Mouse (Mus musculus) neural tube, embryonic 14.5 days (tissue): ENCODE measurements around the gene Sos2. TPM values are rescaled to one million over a fixed set of nuclear protein-coding genes. Genes with fewer than 3 reads are reported as not detected.

Experiments used
- ATAC-seq: fragments of 200-750 bp; cut with Nextera tagmentation; 2 replicates; pipeline ENCODE4 v1.8.0; 2017; ENCODE audit warnings: low read depth, mild to moderate bottlenecking, moderate TSS enrichment, moderate library complexity
- H3K27ac ChIP-seq: fragments of 300-500 bp; sonication (generic); 2 replicates; pipeline ENCODE4 v1.5.1; 2014; ENCODE audit warnings: low read depth, mild to moderate bottlenecking, control low read depth, low read length, moderate library complexity, mixed read lengths
- H3K27me3 ChIP-seq: fragments of 300-500 bp; sonication (generic); 2 replicates; pipeline ENCODE4 v1.6.1; 2014; ENCODE audit warnings: low read length; ENCODE audit not compliant: control insufficient read depth, insufficient read depth
- H3K36me3 ChIP-seq: fragments of 300-500 bp; sonication (generic); 2 replicates; pipeline ENCODE4 v1.6.1; 2014; ENCODE audit warnings: low read length, mixed read lengths; ENCODE audit not compliant: control insufficient read depth, insufficient read depth
- H3K4me1 ChIP-seq: fragments of 300-500 bp; sonication (generic); 2 replicates; pipeline ENCODE4 v1.6.1; 2014; ENCODE audit warnings: low read length; ENCODE audit not compliant: control insufficient read depth, insufficient read depth
- H3K4me2 ChIP-seq: fragments of 300-500 bp; sonication (generic); 2 replicates; pipeline ENCODE4 v1.6.1; 2014; ENCODE audit warnings: mild to moderate bottlenecking, low read depth, low read length, control low read depth
- H3K4me3 ChIP-seq: fragments of 300-500 bp; sonication (generic); 2 replicates; pipeline ENCODE4 v1.5.1; 2014; ENCODE audit warnings: low read depth, low read length, control low read depth, mixed read lengths
- H3K9ac ChIP-seq: fragments of 300-500 bp; sonication (generic); replicated peaks from 2 replicates; pipeline ENCODE4 v1.6.1; 2014; ENCODE audit warnings: low read depth, mild to moderate bottlenecking, control low read depth, low read length, mixed read lengths
- H3K9me3 ChIP-seq: fragments of 300-500 bp; sonication (generic); 2 replicates; pipeline ENCODE4 v1.6.1; 2016; ENCODE audit warnings: low read length; ENCODE audit not compliant: control insufficient read depth
- WGBS: fragments of 180-500 bp; shearing (Covaris S2); extraction: QIAGEN DNeasy Blood & Tissue Kit; methylation state at CpG from one replicate; pipeline ENCODE4 v1.1.7; 2014; 5-methylcytosine and 5-hydroxymethylcytosine counted together
- polyA plus RNA-seq: library from polyadenylated mRNA; unstranded; fragments of >200 nt; fragmentation: Nextera tagmentation; extraction: Ambion mirVana; gene quantifications from 2 replicates; pipeline ENCODE4 v1.2.1, GENCODE M21; 2014

The Sos2 gene
- polyA plus RNA-seq, 1 experiment from 2014 or later, result 18.1 TPM

GRCm38 (mm10) chr12:69583270-69583629 lies 98.4 kb downstream of the Sos2 start:
- peak; percentile 10; the same call in 1 of the 2 replicates for ATAC-seq
- Histone ChIP-seq H3K4me2 (peak overlapping the region; percentile 69), H3K27me3 (no peaks in the 10 kb centered on the region), H3K9me3 (no peaks in the 10 kb centered on the region), H3K36me3 (peaks cover 28% of the 10 kb centered on the region), H3K4me3 (peak overlapping the region; percentile 81), H3K4me1 (peaks cover 9% of the 10 kb centered on the region; the same call in 1 of the 2 replicates), H3K9ac (peak overlapping the region; percentile 80), H3K27ac (peak overlapping the region; percentile 81; the same call in 1 of the 2 replicates)
- 45% methylated on average over 5 of the region's 5 CpGs for WGBS

DNA sequence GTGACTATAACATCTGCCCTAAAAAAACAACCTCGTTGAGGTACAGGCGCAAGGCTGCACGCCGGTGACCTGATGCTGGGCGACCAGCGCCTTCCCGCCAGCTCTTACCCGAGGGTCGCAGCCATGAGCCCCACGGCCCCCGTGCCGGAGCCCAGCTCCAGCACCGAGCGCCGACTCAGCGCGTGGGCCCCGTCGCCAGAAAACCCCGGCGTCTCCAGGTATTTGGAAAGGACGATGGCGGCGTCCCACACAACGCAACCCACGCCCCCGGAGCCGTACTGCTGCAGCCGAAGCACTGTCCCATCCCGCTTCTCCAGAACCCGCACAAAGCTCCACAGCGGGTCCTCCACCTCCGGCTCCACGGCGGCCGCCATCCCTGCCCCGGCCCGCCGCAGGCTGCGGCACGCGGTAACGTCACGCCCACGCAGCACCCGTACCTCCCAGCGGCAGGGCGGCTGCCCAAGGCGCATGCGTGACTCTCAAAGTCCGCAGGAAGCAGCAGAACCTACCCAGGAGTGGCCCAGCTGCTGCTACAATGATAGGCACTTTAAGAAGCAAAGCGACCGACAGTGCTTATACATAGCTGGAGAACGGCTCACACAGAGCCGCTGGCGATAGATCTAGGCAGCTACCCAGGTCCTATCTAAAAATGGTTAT lies 98.9 kb downstream of the Sos2 start, which contains the start of gene Vcpkmt:
TSS of gene Vcpkmt (minus strand) at position 416 of the 657 bp plus-strand sequence.
- under 1% methylated on average over 55 of the region's 56 CpGs for WGBS
- H3K36me3 ChIP-seq, result peaks cover 32% of the 10 kb centered on the region
- H3K27me3 ChIP-seq, result no peaks in the 10 kb centered on the region
- peaks cover 9% of the 10 kb centered on the region; the same call in 1 of the 2 replicates for H3K4me1 ChIP-seq
- H3K4me3 ChIP-seq, result peak within 1 kb of the TSS; percentile 81
- no peaks in the 10 kb centered on the region for H3K9me3 ChIP-seq
- H3K9ac ChIP-seq, result peak within 1 kb of the TSS; percentile 80
- ATAC-seq, result peak; percentile 98
- H3K27ac ChIP-seq, result peak within 1 kb of the TSS; percentile 81
- H3K4me2 ChIP-seq, result peak within 1 kb of the TSS; percentile 69

- Histone ChIP-seq H3K36me3 (peaks cover 37% of the 10 kb centered on the region), H3K4me3 (peak overlapping the region; percentile 81), H3K9ac (peak overlapping the region; percentile 80), H3K4me2 (peak overlapping the region; percentile 69), H3K4me1 (peaks cover 9% of the 10 kb centered on the region; the same call in 1 of the 2 replicates), H3K27ac (peak overlapping the region; percentile 81), H3K9me3 (no peaks in the 10 kb centered on the region), H3K27me3 (no peaks in the 10 kb centered on the region)
- 36% methylated on average over 9 of the region's 9 CpGs for WGBS
- no peak for ATAC-seq
Measured at GRCm38 (mm10) chr12:69582216-69582612, 99.4 kb downstream of the Sos2 start.

DNA sequence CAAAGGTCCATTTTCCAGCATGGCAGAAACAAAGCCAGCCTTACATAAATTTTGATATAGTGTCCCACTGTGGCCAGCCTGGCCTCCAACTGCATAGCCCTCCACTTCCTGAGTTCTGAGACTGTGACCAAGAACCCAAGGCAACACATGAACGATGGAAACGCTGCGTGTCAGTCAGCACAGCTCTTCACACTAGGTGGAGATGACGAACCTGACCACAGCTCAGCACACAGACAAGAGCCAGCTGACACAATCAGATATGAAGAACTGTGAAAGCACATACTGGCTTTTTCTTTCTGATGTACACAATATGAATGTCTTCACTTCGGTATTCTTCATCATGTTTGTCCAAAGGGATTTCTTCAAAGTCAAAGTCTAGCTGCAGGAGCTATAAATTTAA lies 102.0 kb downstream of the Sos2 start:
- H3K9ac ChIP-seq, result no peak overlapping the region
- H3K4me3 ChIP-seq, result no peak overlapping the region
- H3K4me1 ChIP-seq, result peaks cover 9% of the 10 kb centered on the region; the same call in 1 of the 2 replicates
- ATAC-seq, result no peak
- no peaks in the 10 kb centered on the region for H3K27me3 ChIP-seq
- 95% methylated on average over 5 of the region's 5 CpGs for WGBS
- H3K9me3 ChIP-seq, result no peaks in the 10 kb centered on the region
- H3K27ac ChIP-seq, result no peak overlapping the region
- no peak overlapping the region for H3K4me2 ChIP-seq
- H3K36me3 ChIP-seq, result peaks cover 31% of the 10 kb centered on the region

GRCm38 (mm10) chr12:69576120-69576627 lies 105.5 kb downstream of the Sos2 start:
- ATAC-seq, result no peak
- Histone ChIP-seq H3K4me2 (no peak overlapping the region), H3K4me3 (no peak overlapping the region), H3K27ac (no peak overlapping the region), H3K36me3 (peaks cover 29% of the 10 kb centered on the region), H3K27me3 (no peaks in the 10 kb centered on the region), H3K9ac (no peak overlapping the region), H3K9me3 (no peaks in the 10 kb centered on the region), H3K4me1 (0 out of 2 replicates have a peak, but pooled peaks cover 3% of the 10 kb centered on the region)
- 86% methylated on average over 9 of the region's 9 CpGs for whole genome bisulfite sequencing

DNA sequence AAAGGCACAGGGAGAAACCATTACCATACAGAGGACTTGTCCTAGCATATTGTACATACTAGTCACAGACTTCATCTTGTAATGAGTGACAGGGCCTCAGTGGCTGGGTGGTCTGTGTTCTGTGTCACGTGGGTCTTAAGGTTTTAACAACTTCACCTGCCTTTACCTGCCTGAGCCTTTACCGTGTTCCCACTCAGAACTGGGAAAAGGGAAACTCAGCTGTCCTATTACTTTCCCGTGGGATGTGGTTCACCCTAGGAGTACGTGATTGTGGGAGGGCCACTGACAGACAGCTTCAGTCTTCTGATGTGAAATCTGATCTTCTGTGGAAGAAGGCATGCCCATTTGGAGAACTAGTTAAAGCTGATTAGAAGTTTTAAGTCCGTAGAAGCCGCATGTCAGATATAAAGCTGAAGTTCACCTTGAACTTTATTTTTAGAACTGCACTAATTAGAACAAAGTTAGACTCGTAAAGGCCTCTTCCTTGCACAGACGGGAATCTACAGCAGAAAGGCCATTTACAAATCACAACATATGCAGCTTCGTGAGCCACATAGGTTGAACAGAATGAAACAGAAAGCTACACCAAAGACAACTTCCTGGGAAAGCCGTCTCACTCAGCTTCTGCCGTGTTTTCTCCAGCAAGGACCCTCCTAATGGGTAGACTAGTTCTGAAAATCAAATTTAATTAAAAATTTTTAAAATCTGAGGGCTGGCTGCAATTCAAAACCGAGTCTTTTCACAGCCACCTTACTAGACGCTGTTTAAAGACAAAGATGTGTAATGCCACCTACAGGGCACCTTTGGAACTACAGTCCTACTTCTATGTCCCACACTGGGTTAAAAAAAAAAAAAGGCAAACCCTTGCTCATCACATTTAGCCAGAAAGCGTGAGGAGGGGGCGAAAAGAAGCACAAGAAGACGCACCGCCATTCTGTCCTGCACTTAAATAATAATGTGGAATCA lies 107.5 kb downstream of the Sos2 start:
- peak; percentile 78; the same call in 1 of the 2 replicates for ATAC-seq
- no peak overlapping the region for H3K9ac ChIP-seq

DNA sequence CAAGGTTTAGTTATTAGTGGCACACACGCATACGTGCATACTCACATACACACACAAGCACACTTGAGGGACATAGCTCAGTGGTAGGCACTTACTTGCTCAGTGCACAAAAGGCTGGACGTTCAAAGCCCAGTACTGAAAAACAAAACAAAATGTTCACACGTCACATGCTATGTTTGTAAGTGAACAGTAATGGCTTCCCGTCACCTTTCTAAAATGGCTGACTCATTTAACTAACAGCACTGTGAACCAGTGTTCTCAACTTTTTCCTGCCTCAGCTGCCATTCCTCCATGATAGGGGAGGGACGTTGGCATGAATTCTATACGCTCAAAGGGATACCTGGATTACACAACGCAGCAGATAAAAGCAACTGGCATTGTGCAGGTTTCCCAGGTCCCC lies 108.4 kb downstream of the Sos2 start:
- H3K4me2 ChIP-seq, result no peak overlapping the region
- H3K9ac ChIP-seq, result no peak overlapping the region
- H3K27ac ChIP-seq, result no peak overlapping the region
- no peaks in the 10 kb centered on the region for H3K4me1 ChIP-seq
- H3K27me3 ChIP-seq, result no peaks in the 10 kb centered on the region
- ATAC-seq, result no peak
- H3K36me3 ChIP-seq, result peaks cover 16% of the 10 kb centered on the region
- H3K9me3 ChIP-seq, result no peaks in the 10 kb centered on the region
- H3K4me3 ChIP-seq, result no peak overlapping the region
- WGBS, result 93% methylated on average over 8 of the region's 8 CpGs

More for the DNA sequence above, 107.5 kb downstream of the Sos2 start:
- Histone ChIP-seq H3K9me3 (no peaks in the 10 kb centered on the region), H3K27ac (no peak overlapping the region), H3K4me2 (peak overlapping the region; percentile 19; the same call in 1 of the 2 replicates), H3K4me3 (no peak overlapping the region), H3K36me3 (peaks cover 22% of the 10 kb centered on the region), H3K4me1 (no peaks in the 10 kb centered on the region), H3K27me3 (no peaks in the 10 kb centered on the region)
- WGBS, result 36% methylated on average over 17 of the region's 17 CpGs

DNA sequence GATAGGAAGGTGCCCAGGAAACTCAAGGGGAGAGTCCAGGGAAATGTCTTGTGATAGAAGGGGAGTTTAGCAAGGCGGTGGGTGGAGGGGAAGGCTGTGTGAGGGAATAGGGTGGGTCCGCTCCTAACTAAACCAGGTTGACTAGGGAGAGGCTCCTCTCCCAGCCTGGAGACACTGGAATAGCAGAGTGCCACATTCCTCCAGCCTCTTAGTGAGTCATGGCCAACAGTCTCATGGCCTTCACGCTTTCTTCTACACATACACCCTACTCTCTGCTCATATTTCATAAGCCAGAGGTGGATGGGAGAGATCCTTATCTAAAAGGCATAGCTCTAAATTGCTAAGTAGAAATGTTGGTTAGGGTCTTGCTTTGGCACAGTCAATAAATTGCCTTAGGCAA lies 111.7 kb downstream of the Sos2 start:
- WGBS, result 90% methylated on average over 3 of the region's 3 CpGs
- Histone ChIP-seq H3K27ac (no peak overlapping the region), H3K27me3 (no peaks in the 10 kb centered on the region), H3K9ac (no peak overlapping the region), H3K36me3 (no peaks in the 10 kb centered on the region), H3K9me3 (no peaks in the 10 kb centered on the region), H3K4me1 (no peaks in the 10 kb centered on the region), H3K4me3 (no peak overlapping the region), H3K4me2 (no peak overlapping the region)
- ATAC-seq, result no peak
